25 mouse cellular contexts compared by ENCODE assay signal in the genomic region with DNA sequence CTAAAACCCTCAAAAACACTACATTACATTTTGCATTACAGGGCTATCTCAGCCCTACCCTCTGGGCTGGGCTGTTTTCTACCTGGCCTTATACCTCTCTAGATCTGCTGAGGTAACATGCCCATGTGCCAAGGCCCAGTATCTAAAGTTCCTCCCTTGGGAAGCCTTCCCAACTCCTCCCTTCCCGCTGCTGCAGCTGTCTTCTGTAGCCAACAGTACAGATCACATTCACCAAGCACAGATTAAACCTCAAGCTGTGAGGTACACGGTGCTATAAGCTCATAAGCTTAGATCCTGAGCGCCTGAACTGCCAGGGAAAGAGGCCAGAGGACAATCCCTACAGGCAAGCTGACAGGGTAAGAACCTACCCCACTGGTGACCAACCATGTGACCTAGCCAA. TPM values are rescaled to one million over a fixed set of nuclear protein-coding genes. Genes with fewer than 3 reads are reported as not detected.
DNase-seq lines count a peak whose midpoint lies in the region; ATAC-seq and TF ChIP-seq lines count a peak whose summit lies in the region.
"Had no signal": no experiment of that assay in that cellular context is flagged by ENCODE, and none has a peak within 500 bp of the region (broad histone marks: within the 10 kb centered on the region; RNA-seq: fewer than 3 reads in every experiment).

No protein-coding gene starts in this region.

- no peak for TF ChIP-seq POLR2A in liver, adult 2 months (IDR thresholded peaks at IDR 0.05; ENCODE audit: extremely low read depth, insufficient read depth, low read length)
- TF ChIP-seq POLR2A in testis, adult 2 months (IDR thresholded peaks at IDR 0.05; ENCODE audit: control insufficient read depth, low read depth, low read length), result no peak

- no peak for ATAC-seq in stomach, postnatal 0 days (ENCODE audit: low FRiP score, low TSS enrichment)
- no peak for ATAC-seq in megakaryocyte progenitor cell, adult 5-6 weeks (replicated peaks; ENCODE audit: poor library complexity)
- ATAC-seq: forebrain, embryonic 15.5 days; midbrain, embryonic 13.5 days had no signal

- no peak for TF ChIP-seq EP300 in stomach, postnatal 0 days (optimal IDR thresholded peaks at IDR 0.05)

- H3K27ac ChIP-seq in liver, adult 2 months (replicated peaks; ENCODE audit: insufficient read depth, low read depth, low read length), result peak overlapping the region; percentile 22
- H3K27ac ChIP-seq in testis, adult 2 months (ENCODE audit: control insufficient read depth, insufficient read depth, low read depth, low read length), result peak overlapping the region; percentile 56
- H3K27ac ChIP-seq in stomach, postnatal 0 days (replicated peaks), result 0 out of 2 replicates have a peak overlapping the region, but pooled peaks have one; percentile 13
- H3K27ac ChIP-seq: embryonic facial prominence, embryonic 10.5 days; forebrain, embryonic 15.5 days; hindbrain, embryonic 12.5 days; liver, embryonic 14.5 days; midbrain, embryonic 13.5 days; neural tube, embryonic 15.5 days had no signal

- no peak overlapping the region for H3K4me2 ChIP-seq in stomach, postnatal 0 days (replicated peaks; ENCODE audit: low read depth)
- H3K4me2 ChIP-seq: forebrain, embryonic 15.5 days; hindbrain, embryonic 12.5 days; midbrain, embryonic 13.5 days; neural tube, embryonic 15.5 days had no signal

- no peaks in the 10 kb centered on the region for H3K27me3 ChIP-seq in liver, adult 2 months (ENCODE audit: control insufficient read depth, insufficient read depth, low read length)
- no peaks in the 10 kb centered on the region for H3K27me3 ChIP-seq in testis, adult 2 months (ENCODE audit: control insufficient read depth, insufficient read depth, low read length)
- H3K27me3 ChIP-seq in stomach, postnatal 0 days (ENCODE audit: control insufficient read depth, insufficient read depth, low read length), result no peaks in the 10 kb centered on the region
- H3K27me3 ChIP-seq: forebrain, embryonic 15.5 days; hindbrain, embryonic 12.5 days; midbrain, embryonic 13.5 days; neural tube, embryonic 15.5 days had no signal

- H3K9ac ChIP-seq in liver, adult 2 months (ENCODE audit: low read depth, low read length), result no peak overlapping the region
- no peak overlapping the region for H3K9ac ChIP-seq in stomach, postnatal 0 days (ENCODE audit: low read length)
- H3K9ac ChIP-seq: forebrain, embryonic 15.5 days; hindbrain, embryonic 12.5 days; liver, embryonic 14.5 days; midbrain, embryonic 13.5 days; neural tube, embryonic 15.5 days had no signal

- H3K79me2 ChIP-seq in liver, adult 2 months (ENCODE audit: control insufficient read depth, insufficient read depth, low read length), result peaks cover 71% of the 10 kb centered on the region

- H3K9me3 ChIP-seq in stomach, postnatal 0 days (ENCODE audit: control insufficient read depth, low read length), result no peaks in the 10 kb centered on the region
- H3K9me3 ChIP-seq: forebrain, embryonic 15.5 days; hindbrain, embryonic 12.5 days; midbrain, embryonic 13.5 days; neural tube, embryonic 15.5 days had no signal

- no peak overlapping the region for H3K4me3 ChIP-seq in liver, adult 2 months (ENCODE audit: insufficient read depth, low read depth, low read length)
- no peak overlapping the region for H3K4me3 ChIP-seq in testis, adult 2 months (ENCODE audit: control insufficient read depth, low read depth, low read length)
- no peak overlapping the region for H3K4me3 ChIP-seq in stomach, postnatal 0 days (ENCODE audit: low read depth, low read length)
- H3K4me3 ChIP-seq: embryonic facial prominence, embryonic 10.5 days; forebrain, embryonic 15.5 days; hindbrain, embryonic 12.5 days; midbrain, embryonic 13.5 days; neural tube, embryonic 15.5 days had no signal

- TF ChIP-seq CTCF in liver, adult 2 months (IDR thresholded peaks at IDR 0.05; ENCODE audit: low read depth, low read length), result no peak
- TF ChIP-seq CTCF in testis, adult 2 months (IDR thresholded peaks at IDR 0.05; ENCODE audit: control insufficient read depth, insufficient read depth, insufficient replicate concordance, low read depth, low read length), result no peak
- TF ChIP-seq CTCF in stomach, postnatal 0 days (IDR thresholded peaks at IDR 0.05; ENCODE audit: low read depth), result no peak

- peak; percentile 68 for DNase-seq in gastrocnemius, adult 18-20 months (ENCODE audit: low spot score)
- no peak for DNase-seq in gastrocnemius, postnatal 4 days (ENCODE audit: low spot score in 2 of 2)
- DNase-seq in liver, adult 2 months (ENCODE audit: extremely low read depth, low read depth, low spot score), result peak; percentile 80
- DNase-seq in liver, result no peak
- no peak for DNase-seq in testis, postnatal 10 days (ENCODE audit: low spot score)
- no peak for DNase-seq in stomach, postnatal 0 days (ENCODE audit: low spot score)
- DNase-seq: cerebellum, adult 11 months; cerebellum, postnatal 36 days; lung, postnatal 14 days; right cerebral cortex, postnatal 14 days; thymus, adult 2 months had no signal

- peaks cover 59% of the 10 kb centered on the region for H3K4me1 ChIP-seq in liver, adult 2 months (ENCODE audit: control insufficient read depth, insufficient read depth, low read length)
- peaks cover 21% of the 10 kb centered on the region for H3K4me1 ChIP-seq in testis, adult 2 months (ENCODE audit: control insufficient read depth, insufficient read depth, low read length)
- peaks cover 6% of the 10 kb centered on the region; the same call in 1 of the 2 replicates for H3K4me1 ChIP-seq in stomach, postnatal 0 days (replicated peaks; ENCODE audit: control insufficient read depth, insufficient read depth)

- 24% methylated on average over 3 of the region's 3 CpGs for WGBS in liver, adult 2 months
- 60% methylated on average over 3 of the region's 3 CpGs for WGBS in stomach, postnatal 0 days

- no peaks in the 10 kb centered on the region for H3K36me3 ChIP-seq in liver, adult 2 months (ENCODE audit: control insufficient read depth, insufficient read depth, low read length)
- H3K36me3 ChIP-seq in testis, adult 2 months (ENCODE audit: control insufficient read depth, insufficient read depth, low read length), result no peaks in the 10 kb centered on the region
- no peaks in the 10 kb centered on the region for H3K36me3 ChIP-seq in stomach, postnatal 0 days (ENCODE audit: control insufficient read depth, insufficient read depth, low read length)
- H3K36me3 ChIP-seq: forebrain, embryonic 15.5 days; hindbrain, embryonic 12.5 days; midbrain, embryonic 13.5 days; neural tube, embryonic 15.5 days had no signal

RNA-seq across cellular contexts. Expression of a gene that starts 3.8 kb away (rescaled TPM):
- 10 to 100 TPM; 27.2 to 27.6 TPM for total RNA-seq in gastrocnemius, adult 18-20 months (2021)
- 10 to 100 TPM; 38.9 to 52.0 TPM for total RNA-seq in gastrocnemius, postnatal 4 days (2021)
- total RNA-seq in liver, adult 2 months (2014; rRNA removed), result 33.7 and 36.8 TPM in 2 replicates
- 46.0 and 51.7 TPM in 2 replicates for polyA plus RNA-seq in liver, adult 2 months (2012; rRNA removed)
- 41.0 and 45.8 TPM in 2 replicates for polyA plus RNA-seq in testis, adult 2 months (2012; rRNA removed)
- 36.9 and 41.2 TPM in 2 replicates for polyA plus RNA-seq in stomach, postnatal 0 days (2015; fragmentation: Nextera tagmentation; extraction: Ambion mirVana)
- total RNA-seq in megakaryocyte progenitor cell, adult 5-6 weeks (2015), result 14.3 and 17.8 TPM in 2 replicates
- total RNA-seq in megakaryocyte progenitor cell, adult 5-6 weeks (2017), result 20.4 and 24.8 TPM in 2 replicates

RNA-seq across cellular contexts. Expression of a gene that starts 20.0 kb away (rescaled TPM):
- 10 to 100 TPM in 1 of 2 experiments, 1 to 10 TPM in 1; 6.3 to 10.0 TPM for total RNA-seq in gastrocnemius, adult 18-20 months (2021)
- total RNA-seq in gastrocnemius, postnatal 4 days (2021), result 10 to 100 TPM; 11.8 to 12.5 TPM
- 11.0 and 17.5 TPM in 2 replicates for total RNA-seq in liver, adult 2 months (2014; rRNA removed)
- 23.9 and 29.7 TPM in 2 replicates for polyA plus RNA-seq in liver, adult 2 months (2012; rRNA removed)
- polyA plus RNA-seq in testis, adult 2 months (2012; rRNA removed), result 20.3 and 21.6 TPM in 2 replicates
- polyA plus RNA-seq in stomach, postnatal 0 days (2015; fragmentation: Nextera tagmentation; extraction: Ambion mirVana), result 23.7 and 25.3 TPM in 2 replicates
- 4.1 and 6.2 TPM in 2 replicates for total RNA-seq in megakaryocyte progenitor cell, adult 5-6 weeks (2015)
- 16.4 and 20.9 TPM in 2 replicates for total RNA-seq in megakaryocyte progenitor cell, adult 5-6 weeks (2017)

RNA-seq across cellular contexts. Expression of a gene that starts 44.9 kb away (rescaled TPM):
- total RNA-seq in gastrocnemius, adult 18-20 months (2021), result not detected
- total RNA-seq in gastrocnemius, postnatal 4 days (2021), result not detected
- total RNA-seq in liver, adult 2 months (2014; rRNA removed), result not detected in 2 replicates
- not detected in 2 replicates for polyA plus RNA-seq in liver, adult 2 months (2012; rRNA removed)
- not detected in 2 replicates for polyA plus RNA-seq in testis, adult 2 months (2012; rRNA removed)
- not detected in 2 replicates for polyA plus RNA-seq in stomach, postnatal 0 days (2015; fragmentation: Nextera tagmentation; extraction: Ambion mirVana)
- total RNA-seq in megakaryocyte progenitor cell, adult 5-6 weeks (2015), result not detected in 2 replicates
- total RNA-seq in megakaryocyte progenitor cell, adult 5-6 weeks (2017), result not detected in 2 replicates
- total RNA-seq: layer of hippocampus, postnatal 25 days; left cerebral cortex, postnatal 36 days; MEL had no signal
- polyA plus RNA-seq: embryonic facial prominence, embryonic 10.5 days; forebrain, embryonic 15.5 days; heart, embryonic 14.5 days; hindbrain, embryonic 12.5 days; intestine, embryonic 14.5 days; kidney, embryonic 14.5 days; liver, embryonic 14.5 days; midbrain, embryonic 13.5 days; neural tube, embryonic 15.5 days; thymus, adult 2 months had no signal

Comparison
In these comparisons a context has a peak if more than half of its experiments do, and no peak if none do; other contexts are left out.
1. DNase-seq: peak in gastrocnemius, adult 18-20 months (single experiment) and liver, adult 2 months (single experiment); none in gastrocnemius, postnatal 4 days (0 of 2), liver (single experiment), testis, postnatal 10 days (single experiment) and stomach, postnatal 0 days (single experiment).
2. Peak in every context shown above with its lines, with median percentiles within 50 percentile points of each other: H3K27ac ChIP-seq.